Mouse (Mus musculus): ENCODE results near the gene Nav1.

DNA sequence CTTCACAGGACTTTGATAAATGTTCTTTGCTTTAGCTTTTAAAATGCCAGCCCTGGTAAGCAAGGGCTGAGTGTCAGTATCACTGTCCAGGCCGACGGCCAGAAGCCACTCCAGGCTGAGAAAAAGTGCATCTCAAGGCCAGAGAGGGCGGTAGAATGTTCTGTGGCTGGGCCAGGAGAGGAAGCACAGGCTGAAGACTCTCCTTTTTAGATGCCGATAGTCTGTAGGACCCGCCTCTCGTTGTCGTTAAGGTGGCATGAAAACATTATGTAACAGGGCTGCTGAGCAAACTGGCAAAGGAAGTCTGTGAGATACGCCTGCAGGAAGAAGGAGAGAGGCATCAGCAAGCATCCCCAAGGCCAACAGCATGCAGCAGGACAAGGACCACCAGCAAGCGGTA is 221.9 kb downstream of the Nav1 start:
- TF ChIP-seq MAX (IDR thresholded peaks at IDR 0.05; ENCODE audit: low read depth) (no peak), POLR2A (IDR thresholded peaks at IDR 0.05; ENCODE audit: insufficient read length, low read depth) (no peak), USF1 (IDR thresholded peaks at IDR 0.05; ENCODE audit: low read depth) (no peak)
